Mouse (Mus musculus): Measurements from ENCODE around the gene Malsu1.

DNA sequence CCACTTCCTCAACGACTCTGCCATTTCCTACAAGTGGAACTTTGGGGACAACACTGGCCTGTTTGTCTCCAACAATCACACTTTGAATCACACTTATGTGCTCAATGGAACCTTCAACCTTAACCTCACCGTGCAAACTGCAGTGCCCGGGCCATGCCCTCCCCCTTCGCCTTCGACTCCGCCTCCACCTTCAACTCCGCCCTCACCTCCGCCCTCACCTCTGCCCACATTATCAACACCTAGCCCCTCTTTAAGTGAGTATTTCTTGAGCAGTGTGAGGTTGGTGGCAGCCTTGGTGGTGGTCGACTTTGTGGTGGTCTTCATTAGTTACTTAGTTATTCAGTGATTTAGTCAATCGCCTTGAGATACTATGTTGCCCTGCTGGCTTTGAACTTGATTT, 25.7 kb upstream of the Malsu1 start:
- TF ChIP-seq POLR2A (IDR thresholded peaks at IDR 0.05; ENCODE audit: low read depth, low read length), result no peak
- TF ChIP-seq CTCF (IDR thresholded peaks at IDR 0.05; ENCODE audit: borderline replicate concordance, insufficient read depth, low read length), result no peak
